Mouse (Mus musculus) liver, embryonic 11.5 days (tissue): ENCODE measurements at regions not wholly inside any gene's neighbourhood (a gene's known extent, or its start where the extent isn't known, plus 50 kb on each side); places are given as distances from the start of the nearest gene placed in this dataset.

Experiments used
- ATAC-seq: fragments of 200-750 bp; cut with Nextera tagmentation; replicated peaks from 2 replicates; pipeline ENCODE4 v1.8.0; 2017; ENCODE audit warnings: moderate number of reproducible peaks, mild to moderate bottlenecking, moderate TSS enrichment, moderate library complexity; ENCODE audit not compliant: low FRiP score
- DNase-seq: peaks from one replicate; pipeline ENCODE4 v3.0.0-alpha.2; 2017; ENCODE audit warnings: low spot score
- H3K27ac ChIP-seq: fragments of 300-500 bp; sonication (generic); 2 replicates; pipeline ENCODE4 v1.5.1; 2014; ENCODE audit warnings: mild to moderate bottlenecking, low read depth, low read length, control low read depth
- H3K27me3 ChIP-seq: fragments of 300-500 bp; sonication (generic); replicated peaks from 2 replicates; pipeline ENCODE4 v1.6.1; 2014; ENCODE audit warnings: low read length, mixed read lengths; ENCODE audit not compliant: control insufficient read depth, insufficient read depth
- H3K36me3 ChIP-seq: fragments of 300-500 bp; sonication (generic); 2 replicates; pipeline ENCODE4 v1.6.1; 2014; ENCODE audit warnings: mild to moderate bottlenecking, low read length, moderate library complexity, mixed read lengths; ENCODE audit not compliant: control insufficient read depth, insufficient read depth
- H3K4me1 ChIP-seq: fragments of 300-500 bp; sonication (generic); replicated peaks from 2 replicates; pipeline ENCODE4 v1.6.1; 2014; ENCODE audit warnings: low read length, mixed read lengths; ENCODE audit not compliant: control insufficient read depth, insufficient read depth
- H3K4me2 ChIP-seq: fragments of 300-500 bp; sonication (generic); 2 replicates; pipeline ENCODE4 v1.6.1; 2014; ENCODE audit warnings: mild to moderate bottlenecking, control low read depth, moderate library complexity
- H3K4me3 ChIP-seq: fragments of 300-500 bp; sonication (generic); 2 replicates; pipeline ENCODE4 v1.5.1; 2014; ENCODE audit warnings: low read depth, low read length, control low read depth
- H3K9ac ChIP-seq: fragments of 300-500 bp; sonication (generic); 2 replicates; pipeline ENCODE4 v1.6.1; 2014; ENCODE audit warnings: low read depth, low read length, control low read depth
- H3K9me3 ChIP-seq: fragments of 300-500 bp; sonication (generic); 2 replicates; pipeline ENCODE4 v1.6.1; 2016; ENCODE audit warnings: low read length, inconsistent platforms, mixed read lengths; ENCODE audit not compliant: control insufficient read depth
- WGBS: fragments of 180-500 bp; shearing (Covaris S2); extraction: QIAGEN DNeasy Blood & Tissue Kit; methylation state at CpG from one replicate; pipeline ENCODE4 v1.1.7; 2014; 5-methylcytosine and 5-hydroxymethylcytosine counted together

GRCm38 (mm10) chr2:92721951-92722350, 122.4 kb downstream of the Chst1 start:
- 71% methylated on average over 3 of the region's 3 CpGs for WGBS
- Histone ChIP-seq H3K36me3 (no peaks in the 10 kb centered on the region), H3K27me3 (no peaks in the 10 kb centered on the region), H3K4me1 (no peaks in the 10 kb centered on the region; the same call in 1 of the 2 replicates), H3K9ac (no peak overlapping the region), H3K27ac (no peak overlapping the region), H3K9me3 (no peaks in the 10 kb centered on the region), H3K4me2 (no peak overlapping the region), H3K4me3 (no peak overlapping the region)
- DNase-seq (no peak), ATAC-seq (no peak)

- Histone ChIP-seq H3K9ac (no peak overlapping the region), H3K4me2 (no peak overlapping the region), H3K27me3 (no peaks in the 10 kb centered on the region), H3K4me3 (no peak overlapping the region), H3K4me1 (no peaks in the 10 kb centered on the region; the same call in 1 of the 2 replicates), H3K36me3 (no peaks in the 10 kb centered on the region), H3K9me3 (no peaks in the 10 kb centered on the region), H3K27ac (no peak overlapping the region)
- ATAC-seq (no peak), DNase-seq (no peak)
- WGBS, result 50% methylated on average over 9 of the region's 9 CpGs
Observed at GRCm38 (mm10) chr2:92723618-92724263, 124.2 kb downstream of the Chst1 start.

- WGBS, result 70% methylated on average over 7 of the region's 7 CpGs
- no peak overlapping the region for H3K27ac ChIP-seq
- no peaks in the 10 kb centered on the region for H3K27me3 ChIP-seq
- no peak overlapping the region for H3K9ac ChIP-seq
- no peaks in the 10 kb centered on the region for H3K36me3 ChIP-seq
- H3K4me2 ChIP-seq, result no peak overlapping the region
- no peak overlapping the region for H3K4me3 ChIP-seq
- ATAC-seq, result no peak
- DNase-seq, result no peak
- no peaks in the 10 kb centered on the region; the same call in 1 of the 2 replicates for H3K4me1 ChIP-seq
- no peaks in the 10 kb centered on the region for H3K9me3 ChIP-seq
Observed at GRCm38 (mm10) chr2:92726640-92727039, 127.1 kb downstream of the Chst1 start.

GRCm38 (mm10) chr2:92727241-92727640, 127.7 kb downstream of the Chst1 start:
- ATAC-seq, result no peak

GRCm38 (mm10) chr2:92728388-92728787, 128.9 kb downstream of the Chst1 start:
- H3K9ac ChIP-seq, result no peak overlapping the region
- H3K27me3 ChIP-seq, result no peaks in the 10 kb centered on the region
- no peak for ATAC-seq
- no peak overlapping the region for H3K27ac ChIP-seq
- WGBS, result 67% methylated on average over 3 of the region's 3 CpGs
- no peaks in the 10 kb centered on the region for H3K36me3 ChIP-seq
- H3K4me1 ChIP-seq, result no peaks in the 10 kb centered on the region; the same call in 1 of the 2 replicates
- H3K9me3 ChIP-seq, result no peaks in the 10 kb centered on the region
- DNase-seq, result no peak
- no peak overlapping the region for H3K4me2 ChIP-seq
- no peak overlapping the region for H3K4me3 ChIP-seq

More at GRCm38 (mm10) chr2:92727241-92727640, 127.7 kb downstream of the Chst1 start:
- Histone ChIP-seq H3K27me3 (no peaks in the 10 kb centered on the region), H3K9ac (no peak overlapping the region), H3K36me3 (no peaks in the 10 kb centered on the region), H3K4me3 (no peak overlapping the region), H3K4me2 (no peak overlapping the region), H3K4me1 (no peaks in the 10 kb centered on the region; the same call in 1 of the 2 replicates), H3K27ac (no peak overlapping the region), H3K9me3 (no peaks in the 10 kb centered on the region)
- 75% methylated on average over 2 of the region's 2 CpGs for WGBS
- no peak for DNase-seq

- Histone ChIP-seq H3K4me3 (no peak overlapping the region), H3K4me2 (no peak overlapping the region), H3K27me3 (no peaks in the 10 kb centered on the region), H3K36me3 (no peaks in the 10 kb centered on the region), H3K9me3 (no peaks in the 10 kb centered on the region), H3K9ac (no peak overlapping the region), H3K27ac (no peak overlapping the region), H3K4me1 (no peaks in the 10 kb centered on the region; the same call in 1 of the 2 replicates)
- ATAC-seq, result no peak
- WGBS, result 78% methylated on average over 6 of the region's 6 CpGs
- no peak for DNase-seq
Observed at GRCm38 (mm10) chr2:92730371-92730770, 130.9 kb downstream of the Chst1 start.

- ATAC-seq (no peak), DNase-seq (no peak)
- Histone ChIP-seq H3K27ac (no peak overlapping the region), H3K9me3 (no peaks in the 10 kb centered on the region), H3K36me3 (no peaks in the 10 kb centered on the region), H3K27me3 (no peaks in the 10 kb centered on the region), H3K9ac (no peak overlapping the region), H3K4me2 (no peak overlapping the region), H3K4me3 (no peak overlapping the region), H3K4me1 (no peaks in the 10 kb centered on the region)
- 79% methylated on average over 1 of the region's 1 CpGs for WGBS
Observed at GRCm38 (mm10) chr2:92733403-92733802, 133.9 kb downstream of the Chst1 start.

- Histone ChIP-seq H3K4me2 (no peak overlapping the region), H3K27me3 (no peaks in the 10 kb centered on the region; the same call in 1 of the 2 replicates), H3K27ac (no peak overlapping the region), H3K36me3 (no peaks in the 10 kb centered on the region), H3K9ac (no peak overlapping the region), H3K4me1 (no peaks in the 10 kb centered on the region), H3K4me3 (no peak overlapping the region), H3K9me3 (no peaks in the 10 kb centered on the region)
- no peak for DNase-seq
- no peak for ATAC-seq
- 76% methylated on average over 5 of the region's 5 CpGs for WGBS
Observed at GRCm38 (mm10) chr2:92735784-92736183, 136.3 kb downstream of the Chst1 start.

- no peaks in the 10 kb centered on the region for H3K9me3 ChIP-seq
- 74% methylated on average over 1 of the region's 1 CpGs for WGBS
Observed at GRCm38 (mm10) chr2:92737301-92737700, 137.8 kb downstream of the Chst1 start.

More at GRCm38 (mm10) chr2:92737301-92737700, 137.8 kb downstream of the Chst1 start:
- H3K9ac ChIP-seq, result no peak overlapping the region
- no peaks in the 10 kb centered on the region for H3K36me3 ChIP-seq
- no peak overlapping the region for H3K4me3 ChIP-seq
- ATAC-seq, result no peak
- H3K27me3 ChIP-seq, result no peaks in the 10 kb centered on the region; the same call in 1 of the 2 replicates
- H3K4me2 ChIP-seq, result no peak overlapping the region
- no peak overlapping the region for H3K27ac ChIP-seq
- H3K4me1 ChIP-seq, result 0 out of 2 replicates have a peak, but pooled peaks cover 2% of the 10 kb centered on the region
- DNase-seq, result no peak
